Mouse (Mus musculus) liver, postnatal 0 days (tissue): ENCODE measurements at regions not wholly inside any gene's neighbourhood (a gene's known extent, or its start where the extent isn't known, plus 50 kb on each side); places are given as distances from the start of the nearest gene placed in this dataset.

Source experiments
- CTCF ChIP-seq: sonication (generic); IDR thresholded peaks from 2 replicates; pipeline ENCODE4 v1.5.1; 2016; ENCODE audit warnings: antibody characterized with exemption, low read depth
- EP300 ChIP-seq: IDR thresholded peaks from 2 replicates; pipeline ENCODE4 v1.6.1; 2016; ENCODE audit warnings: antibody characterized with exemption, low read depth, mild to moderate bottlenecking

- no peak for TF ChIP-seq EP300
- TF ChIP-seq CTCF, result no peak
Observed at GRCm38 (mm10) chr6:135518710-135519437, 156.5 kb downstream of the Emp1 start.
